Mouse (Mus musculus) hindbrain, embryonic 10.5 days (tissue): ENCODE results near the gene Gucy1b1. TPM values are rescaled to one million over a fixed set of nuclear protein-coding genes. Genes with fewer than 3 reads are reported as not detected.

Source experiments
- polyA plus RNA-seq: library from polyadenylated mRNA; unstranded; fragments of >200 nt; fragmentation: Nextera tagmentation; extraction: Ambion mirVana; gene quantifications from 2 replicates; pipeline ENCODE4 v1.2.1, GENCODE M21; 2016

The Gucy1b1 gene
- polyA plus RNA-seq, 1 experiment from 2014 or later: 6.5 TPM

Other genes starting within 250 kb of the Gucy1b1 start
- gene Ctso, start 142.1 kb downstream of the Gucy1b1 start, polyA plus RNA-seq: 6.3 and 7.9 TPM in 2 replicates
- not detected in 2 replicates for gene Tdo2, start 98.5 kb downstream of the Gucy1b1 start, polyA plus RNA-seq
- gene Asic5, start 92.4 kb downstream of the Gucy1b1 start, polyA plus RNA-seq: not detected in 2 replicates
- 2.2 and 3.2 TPM in 2 replicates for gene Gucy1a1, start 71.1 kb upstream of the Gucy1b1 start, polyA plus RNA-seq